Comparison of ENCODE assay signal across 12 mouse cellular contexts in genomic region chr15:83057533-83057932, GRCm38 (mm10). TPM values are rescaled to one million over a fixed set of nuclear protein-coding genes. Genes with fewer than 3 reads are reported as not detected.
DNase-seq lines count a peak whose midpoint lies in the region; ATAC-seq and TF ChIP-seq lines count a peak whose summit lies in the region.
"Had no signal": no experiment of that assay in that cellular context is flagged by ENCODE, and none has a peak within 500 bp of the region (broad histone marks: within the 10 kb centered on the region; RNA-seq: fewer than 3 reads in every experiment).

No protein-coding gene starts in this region.

- peak; percentile 49 for TF ChIP-seq CTCF in heart, adult 2 months (IDR thresholded peaks at IDR 0.05)
- TF ChIP-seq CTCF in liver, postnatal 0 days (IDR thresholded peaks at IDR 0.05; ENCODE audit: low read depth), result peak; percentile 43; the same call in 1 of the 2 replicates

- no peak for TF ChIP-seq EP300 in heart, adult 2 months (IDR thresholded peaks at IDR 0.05; ENCODE audit: insufficient read depth, low read depth, low read length)
- no peak for TF ChIP-seq EP300 in liver, postnatal 0 days (IDR thresholded peaks at IDR 0.05; ENCODE audit: low read depth)

- H3K9me3 ChIP-seq in liver, postnatal 0 days (ENCODE audit: low read length), result 0 out of 2 replicates have a peak, but pooled peaks cover 4% of the 10 kb centered on the region
- H3K9me3 ChIP-seq in hindbrain, embryonic 12.5 days (replicated peaks), result no peaks in the 10 kb centered on the region
- H3K9me3 ChIP-seq: embryonic facial prominence, embryonic 12.5 days had no signal

- H3K4me1 ChIP-seq in heart, adult 2 months (ENCODE audit: control insufficient read depth, insufficient read depth, low read length), result no peaks in the 10 kb centered on the region; the same call in 1 of the 2 replicates
- H3K4me1 ChIP-seq in liver, postnatal 0 days (ENCODE audit: insufficient read depth), result peaks cover 4% of the 10 kb centered on the region
- H3K4me1 ChIP-seq in hindbrain, embryonic 12.5 days, result peaks cover 50% of the 10 kb centered on the region

- no peak overlapping the region for H3K9ac ChIP-seq in heart, adult 2 months (ENCODE audit: low read depth, low read length)
- no peak overlapping the region for H3K9ac ChIP-seq in liver, postnatal 0 days (replicated peaks)
- H3K9ac ChIP-seq in hindbrain, embryonic 12.5 days, result no peak overlapping the region
- H3K9ac ChIP-seq: embryonic facial prominence, embryonic 12.5 days had no signal

- H3K79me2 ChIP-seq in heart, adult 2 months (replicated peaks; ENCODE audit: control insufficient read depth, insufficient read depth, low read length), result no peaks in the 10 kb centered on the region

- ATAC-seq in liver, postnatal 0 days, result no peak
- no peak for ATAC-seq in hindbrain, embryonic 12.5 days (ENCODE audit: low FRiP score)

- H3K4me2 ChIP-seq in liver, postnatal 0 days (ENCODE audit: low read depth, low read length), result no peak overlapping the region
- no peak overlapping the region for H3K4me2 ChIP-seq in hindbrain, embryonic 12.5 days (replicated peaks)

- WGBS in heart, adult 2 months, result 62% methylated on average over 8 of the region's 8 CpGs
- WGBS in liver, postnatal 0 days (ENCODE audit: insufficient replicate concordance), result 74% methylated on average over 8 of the region's 8 CpGs
- WGBS in hindbrain, embryonic 12.5 days, result 72% methylated on average over 8 of the region's 8 CpGs

- no peak overlapping the region for H3K4me3 ChIP-seq in heart, adult 2 months
- no peak overlapping the region for H3K4me3 ChIP-seq in liver, postnatal 0 days (ENCODE audit: low read depth, low read length)
- no peak overlapping the region for H3K4me3 ChIP-seq in hindbrain, embryonic 12.5 days

- H3K36me3 ChIP-seq in heart, adult 2 months (ENCODE audit: control insufficient read depth, insufficient read depth, low read length), result no peaks in the 10 kb centered on the region
- H3K36me3 ChIP-seq in liver, postnatal 0 days (replicated peaks; ENCODE audit: insufficient read depth, low read length), result no peaks in the 10 kb centered on the region
- no peaks in the 10 kb centered on the region for H3K36me3 ChIP-seq in hindbrain, embryonic 12.5 days
- no peaks in the 10 kb centered on the region for H3K36me3 ChIP-seq in splenic B cell, adult 2 months (ENCODE audit: control insufficient read depth, insufficient read depth, low read length, poor library complexity, severe bottlenecking)
- H3K36me3 ChIP-seq: embryonic facial prominence, embryonic 12.5 days had no signal

- H3K27ac ChIP-seq in heart, adult 2 months, result no peak overlapping the region
- no peak overlapping the region for H3K27ac ChIP-seq in liver, postnatal 0 days (ENCODE audit: low read depth)
- H3K27ac ChIP-seq in hindbrain, embryonic 12.5 days, result peak overlapping the region; percentile 91
- H3K27ac ChIP-seq: embryonic facial prominence, embryonic 12.5 days; gastrocnemius, adult 2 months had no signal

- intact Hi-C loops in heart, adult 2 months (cut with DNase I), result no loop called here

- DNase-seq in heart, adult 2 months, result no peak
- DNase-seq in heart, adult 8-10 months (ENCODE audit: low spot score), result no peak
- DNase-seq in liver, postnatal 0 days, result no peak
- no peak for DNase-seq in liver
- peak; percentile 6 for DNase-seq in splenic B cell, adult 2 months (ENCODE audit: low read depth, low spot score)
- no peak for DNase-seq in frontal cortex, adult 2 months (ENCODE audit: extremely low spot score in 1 of 2, low spot score in 1 of 2)
- DNase-seq in layer of hippocampus, postnatal 10 days (ENCODE audit: low spot score in 2 of 2), result no peak
- DNase-seq: gastrocnemius, adult 2 months; kidney, adult 9 months; lung, postnatal 36 days had no signal

- no peaks in the 10 kb centered on the region; the same call in 1 of the 2 replicates for H3K27me3 ChIP-seq in heart, adult 2 months (ENCODE audit: control insufficient read depth, insufficient read depth, low read length)
- peaks cover 32% of the 10 kb centered on the region for H3K27me3 ChIP-seq in liver, postnatal 0 days (ENCODE audit: insufficient read depth, low read length)
- peaks cover 3% of the 10 kb centered on the region; the same call in 1 of the 2 replicates for H3K27me3 ChIP-seq in hindbrain, embryonic 12.5 days
- no peaks in the 10 kb centered on the region; the same call in 1 of the 2 replicates for H3K27me3 ChIP-seq in splenic B cell, adult 2 months (ENCODE audit: control insufficient read depth, insufficient read depth, low read length, poor library complexity, severe bottlenecking)
- H3K27me3 ChIP-seq: embryonic facial prominence, embryonic 12.5 days had no signal

- TF ChIP-seq POLR2A in heart, adult 2 months (IDR thresholded peaks at IDR 0.05; ENCODE audit: insufficient read depth, low read depth, low read length), result no peak

RNA-seq across cellular contexts. Expression of gene Nfam1, which starts 24.4 kb away (rescaled TPM):
- total RNA-seq in heart, adult 2 months (2021), result 1 to 10 TPM; 2.4 to 2.6 TPM
- polyA plus RNA-seq in heart, adult 2 months (2012; rRNA removed), result 3.1 and 3.9 TPM in 2 replicates
- 1 to 10 TPM; 1.1 to 4.8 (median 1.5) TPM for total RNA-seq in heart, adult 8-10 months (2022)
- polyA plus RNA-seq in liver, postnatal 0 days (2015; fragmentation: Nextera tagmentation; extraction: Ambion mirVana), result 9.4 and 10.4 TPM in 2 replicates
- 1.9 and 2.2 TPM in 2 replicates for polyA plus RNA-seq in hindbrain, embryonic 12.5 days (2016; fragmentation: Nextera tagmentation; extraction: Ambion mirVana)
- polyA plus RNA-seq in frontal cortex, adult 2 months (2012; rRNA removed), result 2.0 and 2.2 TPM in 2 replicates
- total RNA-seq in layer of hippocampus, postnatal 10 days (2021), result 1 to 10 TPM; 1.6 to 2.4 TPM

RNA-seq across cellular contexts. Expression of gene Serhl, which starts 31.8 kb away (rescaled TPM):
- 10 to 100 TPM; 36.8 to 41.0 TPM for total RNA-seq in heart, adult 2 months (2021)
- polyA plus RNA-seq in heart, adult 2 months (2012; rRNA removed), result 82.7 and 90.2 TPM in 2 replicates
- total RNA-seq in heart, adult 8-10 months (2022), result 10 to 100 TPM; 47.4 to 64.0 (median 62.0) TPM
- 24.2 and 24.3 TPM in 2 replicates for polyA plus RNA-seq in liver, postnatal 0 days (2015; fragmentation: Nextera tagmentation; extraction: Ambion mirVana)
- polyA plus RNA-seq in hindbrain, embryonic 12.5 days (2016; fragmentation: Nextera tagmentation; extraction: Ambion mirVana), result 44.3 and 46.1 TPM in 2 replicates
- polyA plus RNA-seq in frontal cortex, adult 2 months (2012; rRNA removed), result 14.5 and 15.7 TPM in 2 replicates
- total RNA-seq in layer of hippocampus, postnatal 10 days (2021), result 10 to 100 TPM; 11.6 to 12.0 TPM
